Mouse (Mus musculus) skeletal muscle tissue, adult 2 months (tissue): ENCODE data around the gene Gm1673.

Source experiments
- DNase-seq: peaks from one replicate; pipeline ENCODE4 v3.0.0-alpha.2; 2012; ENCODE audit warnings: low read depth, low spot score

Gm1673 gene

GRCm38 (mm10) chr5:33997829-33998504 is 14.7 kb downstream of the Gm1673 start:
- DNase-seq = no peak

GRCm38 (mm10) chr5:33998505-33998877 is 15.3 kb downstream of the Gm1673 start:
- no peak for DNase-seq

- peak; percentile 32 for DNase-seq
Observed at GRCm38 (mm10) chr5:33999466-34000090, 16.3 kb downstream of the Gm1673 start.

- DNase-seq = no peak
Observed at GRCm38 (mm10) chr5:34000809-34001208, 17.6 kb downstream of the Gm1673 start.

GRCm38 (mm10) chr5:34001401-34001800 is 18.2 kb downstream of the Gm1673 start:
- DNase-seq = no peak

GRCm38 (mm10) chr5:34002636-34003035 is 19.4 kb downstream of the Gm1673 start:
- DNase-seq = no peak

GRCm38 (mm10) chr5:34004618-34005017 is 21.4 kb downstream of the Gm1673 start:
- DNase-seq = no peak

- DNase-seq = no peak
Observed at GRCm38 (mm10) chr5:34006832-34007231, 23.6 kb downstream of the Gm1673 start.

- DNase-seq = no peak
Observed at GRCm38 (mm10) chr5:34007392-34007941, 24.2 kb downstream of the Gm1673 start.

GRCm38 (mm10) chr5:34014652-34015051 is 31.4 kb downstream of the Gm1673 start:
- no peak for DNase-seq

- DNase-seq = no peak
Observed at GRCm38 (mm10) chr5:34018968-34019367, 35.7 kb downstream of the Gm1673 start.

GRCm38 (mm10) chr5:34030101-34030500 is 46.9 kb downstream of the Gm1673 start:
- DNase-seq = no peak

- DNase-seq = no peak
Observed at GRCm38 (mm10) chr5:34031022-34031421, 47.8 kb downstream of the Gm1673 start.

GRCm38 (mm10) chr5:34032520-34032919 is 49.3 kb downstream of the Gm1673 start:
- DNase-seq = no peak
